Mouse (Mus musculus) frontal cortex, postnatal 36 days (tissue): ENCODE results near the gene Adra1d.

ENCODE experiments used
- DNase-seq, 2 experiments: peaks; one replicate each; pipeline ENCODE4 v3.0.0; 2022; ENCODE audit warnings: low spot score in 2 of 2

The Adra1d gene

GRCm38 (mm10) chr2:131561891-131562585, at the start of gene Adra1d:
TSS of gene Adra1d (minus strand) at chr2:131562283.
- no peak for DNase-seq

- no peak for DNase-seq
Measured at GRCm38 (mm10) chr2:131601881-131602280, 39.8 kb upstream of the Adra1d start.

- DNase-seq, result no peak
Measured at GRCm38 (mm10) chr2:131594871-131595270, 32.8 kb upstream of the Adra1d start.

GRCm38 (mm10) chr2:131587521-131587920, 25.4 kb upstream of the Adra1d start:
- DNase-seq, result no peak

- DNase-seq, result no peak
Measured at GRCm38 (mm10) chr2:131581506-131581905, 19.4 kb upstream of the Adra1d start.

GRCm38 (mm10) chr2:131562586-131563122, 571 bp upstream of the Adra1d start:
- peak; percentile 72 to 81 for DNase-seq

GRCm38 (mm10) chr2:131561344-131561870, 676 bp downstream of the Adra1d start:
- peak in 1 of 2 experiments; percentile 43 for DNase-seq

GRCm38 (mm10) chr2:131560205-131560919, 1.7 kb downstream of the Adra1d start:
- peak in 1 of 2 experiments; percentile 48 for DNase-seq

- no peak for DNase-seq
Measured at GRCm38 (mm10) chr2:131557896-131558295, 4.2 kb downstream of the Adra1d start.

- DNase-seq, result no peak
Measured at GRCm38 (mm10) chr2:131552736-131553400, 9.2 kb downstream of the Adra1d start.

GRCm38 (mm10) chr2:131551701-131552620, 10.1 kb downstream of the Adra1d start:
- DNase-seq, result no peak

GRCm38 (mm10) chr2:131550906-131551305, 11.2 kb downstream of the Adra1d start:
- no peak for DNase-seq

GRCm38 (mm10) chr2:131550474-131550873, 11.6 kb downstream of the Adra1d start:
- DNase-seq, result no peak

- DNase-seq, result no peak
Measured at GRCm38 (mm10) chr2:131549090-131549489, 13.0 kb downstream of the Adra1d start.

- no peak for DNase-seq
Measured at GRCm38 (mm10) chr2:131548330-131548729, 13.8 kb downstream of the Adra1d start.

- DNase-seq, result peak in 1 of 2 experiments; percentile 44
Measured at GRCm38 (mm10) chr2:131546745-131547408, 15.2 kb downstream of the Adra1d start.

- DNase-seq, result no peak
Measured at GRCm38 (mm10) chr2:131546308-131546700, 15.8 kb downstream of the Adra1d start.

GRCm38 (mm10) chr2:131545386-131546307, 16.4 kb downstream of the Adra1d start:
- DNase-seq, result peak; percentile 57 to 62

- no peak for DNase-seq
Measured at GRCm38 (mm10) chr2:131542531-131542930, 19.6 kb downstream of the Adra1d start.
